Mouse (Mus musculus) right cerebral cortex, adult 18-20 months (tissue): Measurements from ENCODE around the gene Usp42.

Source experiments
- DNase-seq: peaks from one replicate; pipeline ENCODE4 v3.0.0; 2022; ENCODE audit warnings: mixed read lengths

Usp42 gene

GRCm38 (mm10) chr5:143732180-143732891 is at the start of gene Usp42:
Usp42 (minus strand) TSS chr5:143732280.
- peak; percentile 98 for DNase-seq

- no peak for DNase-seq
Observed at GRCm38 (mm10) chr5:143760508-143760907, 28.4 kb upstream of the Usp42 start.

DNA sequence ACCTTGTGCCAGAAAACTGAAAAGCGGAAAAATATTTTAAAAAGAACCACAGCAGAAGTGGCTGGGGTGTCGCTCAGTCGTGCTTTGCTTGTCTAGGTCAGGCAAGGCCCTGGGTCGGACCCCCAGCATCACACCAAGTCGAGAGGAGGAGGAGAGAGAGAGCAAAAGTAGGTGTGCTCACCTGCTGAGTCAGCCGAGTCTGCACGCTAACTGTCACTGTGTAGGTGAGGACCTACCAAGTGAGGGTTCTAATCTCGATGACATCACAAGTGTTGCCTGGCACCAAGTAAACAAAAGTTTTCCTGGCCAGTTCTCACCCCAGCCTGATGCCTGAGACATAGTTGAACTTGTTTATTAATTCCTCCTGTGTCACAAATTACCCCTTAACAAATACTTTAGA is 27.5 kb upstream of the Usp42 start:
- DNase-seq: no peak

GRCm38 (mm10) chr5:143757755-143758443 is 25.8 kb upstream of the Usp42 start:
- peak; percentile 96 for DNase-seq

DNA sequence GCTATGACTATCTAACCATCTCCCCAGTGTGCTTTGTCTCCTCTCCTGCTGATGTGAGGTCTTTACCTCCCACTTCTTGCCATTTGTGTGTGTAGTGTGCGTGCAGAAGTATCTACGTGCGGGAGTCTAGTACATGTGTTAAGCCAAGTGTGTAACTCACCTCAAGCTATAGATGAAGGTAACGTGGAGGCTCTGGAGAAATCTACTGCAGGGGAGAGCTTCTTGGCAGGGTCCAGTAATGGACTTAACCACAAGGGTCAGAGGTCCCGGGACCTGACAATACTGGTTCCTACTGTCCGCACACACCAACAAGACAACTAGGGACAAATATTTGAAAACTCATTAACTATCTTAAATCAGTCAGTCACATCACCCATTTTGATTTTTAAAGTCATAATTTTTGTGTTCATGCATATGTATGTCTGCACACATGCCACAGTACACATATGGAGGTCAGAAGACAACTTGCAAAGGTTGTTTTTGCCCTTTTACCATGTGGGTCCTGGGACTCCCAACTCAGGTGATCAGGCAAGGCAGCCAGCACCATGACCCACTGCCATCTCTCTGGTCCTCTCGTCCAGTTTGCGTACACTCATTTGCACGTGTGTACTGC is 23.6 kb upstream of the Usp42 start:
- no peak for DNase-seq

- no peak for DNase-seq
Observed at GRCm38 (mm10) chr5:143749630-143750208, 17.6 kb upstream of the Usp42 start.

- no peak for DNase-seq
Observed at GRCm38 (mm10) chr5:143731483-143732112, 482 bp downstream of the Usp42 start.

DNA sequence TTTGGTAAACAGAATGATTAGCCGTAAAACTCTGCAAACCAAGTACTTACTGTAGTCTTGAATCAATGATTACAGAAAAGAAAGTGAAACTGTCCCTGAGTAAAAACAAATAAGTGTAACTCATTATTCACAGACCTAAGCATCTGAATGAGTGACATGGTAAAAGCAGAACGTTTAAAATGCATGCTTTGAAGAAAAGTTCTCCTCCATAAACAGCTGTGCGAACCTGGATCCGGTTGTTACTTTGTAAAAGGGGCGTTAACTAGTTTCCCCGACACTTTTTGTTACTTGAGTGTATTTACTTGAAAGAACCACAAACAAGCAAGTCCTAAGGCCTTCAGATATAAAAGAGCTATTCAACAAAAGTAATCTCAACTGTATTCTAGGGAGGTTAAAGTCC is 1.2 kb downstream of the Usp42 start:
- DNase-seq: no peak

GRCm38 (mm10) chr5:143721962-143722361 is 10.1 kb downstream of the Usp42 start:
- no peak for DNase-seq

DNA sequence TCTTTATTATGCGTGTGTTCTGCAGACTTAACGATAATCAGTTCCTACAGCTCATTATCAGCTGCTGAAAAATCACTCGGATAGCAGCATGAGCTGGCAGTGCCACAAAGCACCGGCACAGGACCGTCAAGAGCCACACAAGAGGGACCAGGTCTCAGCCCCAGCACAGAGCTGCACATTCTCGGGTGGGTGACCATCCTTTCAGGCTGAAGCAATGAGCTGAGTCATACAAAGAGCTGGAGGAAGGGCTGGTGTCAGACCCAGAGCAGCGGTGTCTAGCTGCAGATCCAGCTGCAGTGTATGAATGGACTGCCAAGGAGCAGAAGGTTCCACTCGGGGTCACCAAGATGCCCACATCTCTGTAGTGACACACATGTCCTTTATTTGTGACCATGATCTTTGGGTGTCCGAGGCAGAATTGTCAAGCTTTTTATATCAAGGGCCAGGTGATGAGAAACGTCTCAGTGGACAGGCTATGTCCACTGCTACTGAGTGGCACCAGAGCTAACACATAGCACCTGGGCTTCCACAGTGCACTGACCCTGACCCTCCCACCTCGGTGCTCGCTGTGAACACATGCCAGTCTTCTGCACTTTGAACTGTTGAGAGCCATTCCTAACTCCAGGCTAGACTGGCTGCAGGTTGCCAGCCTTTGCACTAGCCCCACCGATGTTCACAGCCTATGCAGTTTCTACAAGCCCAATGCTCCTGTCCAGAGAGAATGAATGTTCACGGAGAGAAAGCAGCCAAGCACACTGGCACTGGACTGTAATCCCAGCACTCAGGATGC is 19.9 kb downstream of the Usp42 start:
- no peak for DNase-seq

- peak; percentile 79 for DNase-seq
Observed at GRCm38 (mm10) chr5:143711326-143711725, 20.8 kb downstream of the Usp42 start.

GRCm38 (mm10) chr5:143706822-143707200 is 25.3 kb downstream of the Usp42 start:
- DNase-seq: no peak

DNA sequence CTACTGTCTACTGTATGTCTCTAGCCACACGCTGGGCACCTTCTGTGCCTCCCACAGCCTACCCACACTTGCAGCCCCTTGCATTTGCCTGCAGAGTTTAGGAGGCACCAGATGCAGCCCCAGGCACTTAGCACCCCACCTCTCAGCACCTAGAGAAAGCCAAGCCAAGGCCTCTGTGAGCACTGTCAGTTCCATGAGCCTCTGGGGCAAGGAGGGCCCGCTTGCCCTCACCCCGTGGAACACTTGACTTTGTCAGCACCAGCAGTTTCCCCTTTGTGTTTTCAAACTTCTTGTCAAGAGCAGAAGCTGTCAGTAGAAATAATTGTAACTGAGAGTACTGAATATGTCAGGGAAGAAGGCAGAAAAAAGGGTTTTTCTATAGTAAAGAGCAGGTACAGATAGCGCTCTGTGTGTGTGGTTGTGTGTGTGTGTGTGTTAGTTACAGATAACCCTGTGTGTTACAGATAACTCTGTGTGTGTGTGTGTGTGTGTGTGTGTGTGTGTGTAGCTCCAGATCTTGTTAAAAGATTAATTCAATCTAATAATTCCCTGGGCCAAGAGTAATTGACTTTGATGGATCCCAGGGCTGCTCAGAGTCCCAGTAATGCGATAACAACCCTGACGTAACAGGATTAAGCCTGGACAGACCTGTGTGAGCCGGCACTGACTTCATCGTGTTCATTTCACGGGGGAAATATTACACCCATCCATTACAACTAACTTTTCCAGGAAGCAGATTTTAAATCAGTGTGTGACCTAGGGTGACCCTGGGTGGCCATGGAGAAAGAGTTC is 25.9 kb downstream of the Usp42 start:
- DNase-seq: no peak

GRCm38 (mm10) chr5:143705659-143705982 is 26.5 kb downstream of the Usp42 start:
- DNase-seq: no peak

- DNase-seq: no peak
Observed at GRCm38 (mm10) chr5:143704875-143705658, 27.0 kb downstream of the Usp42 start.

DNA sequence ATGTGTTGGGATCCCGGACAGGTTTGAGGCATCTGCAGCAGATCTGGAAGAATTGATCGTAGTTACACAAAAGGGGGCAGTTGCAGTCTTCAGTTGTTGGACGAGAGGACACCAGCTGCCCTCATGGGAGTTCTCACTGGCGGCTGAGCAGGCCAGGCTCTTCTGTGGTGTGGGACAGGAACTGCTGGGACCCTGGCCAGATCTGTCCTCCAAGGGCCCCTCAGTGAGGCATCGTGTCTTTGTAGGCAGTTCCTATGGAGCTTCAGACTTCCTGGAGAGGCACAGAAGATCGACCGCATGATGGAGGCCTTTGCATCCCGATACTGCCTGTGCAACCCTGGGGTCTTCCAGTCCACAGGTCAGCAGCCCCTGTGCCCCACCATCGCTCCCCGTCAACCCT is 31.0 kb downstream of the Usp42 start:
- DNase-seq: no peak

- no peak for DNase-seq
Observed at GRCm38 (mm10) chr5:143700247-143700646, 31.8 kb downstream of the Usp42 start.

- DNase-seq: no peak
Observed at GRCm38 (mm10) chr5:143698454-143698853, 33.6 kb downstream of the Usp42 start.

DNA sequence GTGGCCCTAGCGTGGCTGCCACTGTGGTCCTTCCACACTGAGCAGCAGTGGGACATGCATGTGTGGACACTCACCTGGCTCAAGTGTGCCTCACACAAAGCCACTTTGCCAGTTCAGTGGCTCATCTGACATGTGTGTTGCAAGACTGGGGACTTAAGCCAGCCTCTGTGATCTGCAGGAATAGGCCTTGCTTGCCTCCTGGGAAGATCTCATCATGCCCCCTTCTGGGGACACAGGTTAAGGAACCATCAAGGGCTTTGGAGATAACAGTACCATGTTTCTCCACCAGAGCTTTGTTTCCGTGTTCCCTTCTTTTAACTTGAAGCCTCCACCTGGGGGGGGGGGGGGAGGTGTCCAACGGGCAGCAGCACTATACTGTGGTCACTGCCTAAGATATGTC is 35.8 kb downstream of the Usp42 start:
- no peak for DNase-seq

DNA sequence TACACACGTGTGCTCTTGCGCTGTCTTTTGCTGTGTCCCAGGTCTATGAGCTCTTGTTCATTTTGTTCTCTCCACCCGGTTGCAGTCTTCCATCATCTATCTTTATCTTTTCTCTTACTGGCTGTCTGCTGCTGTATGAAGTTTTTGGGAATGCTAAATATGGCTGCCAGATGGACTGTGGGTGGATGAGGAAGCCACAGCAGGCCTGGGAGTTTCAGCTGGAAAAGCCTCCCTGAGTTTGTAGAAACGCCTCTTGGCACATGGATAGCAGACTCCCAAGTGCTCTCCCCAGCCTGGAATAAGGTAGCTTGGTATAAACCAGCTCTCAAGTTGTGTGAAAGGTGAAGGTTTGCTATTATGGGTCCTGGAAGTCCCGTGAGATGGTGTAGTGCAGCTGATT is 41.2 kb downstream of the Usp42 start:
- DNase-seq: peak; percentile 94

- no peak for DNase-seq
Observed at GRCm38 (mm10) chr5:143690392-143690791, 41.7 kb downstream of the Usp42 start.
